Mouse (Mus musculus) c-Kit-negative CD71-positive TER-119-positive erythroid progenitor cells, embryonic 14.5 days (primary cell): ENCODE data around the gene Gm9046.
"Not testable (repeated sequence)": the region's sequence is repeated elsewhere in the genome, so short reads cannot be mapped to it uniquely, and the experiment has no call there.

ENCODE experiments used
- DNase-seq: peaks from one replicate; pipeline ENCODE4 v3.0.0-alpha.2; 2013; ENCODE audit warnings: low read depth, low spot score

Gene Gm9046

DNA sequence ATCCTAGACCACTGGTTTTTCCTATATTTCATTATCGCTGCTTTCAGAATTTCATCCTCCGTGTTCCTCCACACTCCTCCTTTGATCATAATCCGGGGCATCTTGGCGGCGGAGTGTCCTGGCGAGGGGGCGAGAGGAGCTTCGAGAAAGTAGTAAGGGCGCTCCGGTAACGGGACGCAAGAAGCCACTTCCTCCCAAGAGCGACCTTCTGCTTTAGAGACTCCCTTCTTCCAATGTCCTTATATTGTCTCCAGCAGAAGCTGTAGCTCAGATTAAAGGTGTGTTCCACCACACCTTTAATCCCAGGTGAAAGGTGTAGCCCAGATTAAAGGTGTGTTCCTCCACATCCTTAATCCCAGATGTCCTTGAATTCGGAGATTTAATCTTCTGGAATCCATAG lies at the start of gene Gm9046:
TSS of gene Gm9046 (minus strand) at position 101 of the 400 bp plus-strand sequence.
- not testable (repeated sequence) for DNase-seq

GRCm38 (mm10) chr10:118370443-118370842 lies 27.4 kb upstream of the Gm9046 start:
- peak; percentile 20 for DNase-seq

DNA sequence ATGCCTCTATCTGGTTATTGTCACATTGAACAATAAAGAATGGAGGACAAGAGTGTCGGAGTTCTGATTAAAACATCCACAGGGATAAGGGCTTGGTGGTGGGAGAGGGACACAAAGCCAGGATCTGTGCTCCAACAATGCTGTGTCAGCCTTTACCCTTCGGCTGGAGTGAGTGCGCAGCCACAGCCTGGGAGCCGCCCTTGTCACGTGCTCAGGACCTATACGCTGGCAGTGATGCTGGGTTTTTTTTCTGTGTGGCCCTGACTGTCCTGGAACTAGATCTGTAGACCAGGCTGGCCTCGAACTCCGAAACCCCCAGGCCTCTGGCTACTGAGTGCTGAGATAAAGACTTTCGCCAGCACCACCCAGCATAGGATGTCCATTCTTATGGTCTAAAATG lies 26.5 kb upstream of the Gm9046 start:
- DNase-seq = no peak

DNA sequence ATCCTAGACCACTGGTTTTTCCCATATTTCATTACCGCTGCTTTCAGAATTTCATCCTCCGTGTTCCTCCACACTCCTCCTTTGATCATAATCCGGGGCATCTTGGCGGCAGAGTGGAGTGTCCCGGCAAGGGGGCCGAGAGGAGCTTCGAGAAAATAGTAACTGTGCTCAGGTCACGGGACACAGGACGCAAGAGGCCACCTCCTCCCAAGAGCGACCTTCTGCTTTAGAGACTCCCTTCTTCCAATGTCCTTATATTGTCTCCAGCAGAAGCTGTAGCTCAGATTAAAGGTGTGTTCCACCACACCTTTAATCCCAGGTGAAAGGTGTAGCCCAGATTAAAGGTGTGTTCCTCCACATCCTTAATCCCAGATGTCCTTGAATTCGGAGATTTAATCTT lies 10.9 kb upstream of the Gm9046 start, which contains the start of gene Gm9049:
TSS of gene Gm9049 (minus strand) at position 101 of the 400 bp plus-strand sequence.
- DNase-seq = not testable (repeated sequence)

- not testable (repeated sequence) for DNase-seq
Measured at GRCm38 (mm10) chr10:118348579-118348978, 5.5 kb upstream of the Gm9046 start, which contains the start of gene Gm9048. TSS of gene Gm9048 (minus strand) at chr10:118348679.

DNA sequence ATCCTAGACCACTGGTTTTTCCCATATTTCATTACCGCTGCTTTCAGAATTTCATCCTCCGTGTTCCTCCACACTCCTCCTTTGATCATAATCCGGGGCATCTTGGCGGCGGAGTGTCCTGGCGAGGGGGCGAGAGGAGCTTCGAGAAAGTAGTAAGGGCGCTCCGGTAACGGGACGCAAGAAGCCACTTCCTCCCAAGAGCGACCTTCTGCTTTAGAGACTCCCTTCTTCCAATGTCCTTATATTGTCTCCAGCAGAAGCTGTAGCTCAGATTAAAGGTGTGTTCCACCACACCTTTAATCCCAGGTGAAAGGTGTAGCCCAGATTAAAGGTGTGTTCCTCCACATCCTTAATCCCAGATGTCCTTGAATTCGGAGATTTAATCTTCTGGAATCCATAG lies 5.3 kb downstream of the Gm9046 start, which contains the start of gene Gm9045:
TSS of gene Gm9045 (minus strand) at position 101 of the 400 bp plus-strand sequence.
- DNase-seq = not testable (repeated sequence)

GRCm38 (mm10) chr10:118332308-118332707 lies 10.7 kb downstream of the Gm9046 start, which contains the start of gene Gm9044:
TSS of gene Gm9044 (minus strand) at chr10:118332408.
- not testable (repeated sequence) for DNase-seq

GRCm38 (mm10) chr10:118326869-118327268 lies 16.2 kb downstream of the Gm9046 start, which contains the start of gene Gm9040:
TSS of gene Gm9040 (minus strand) at chr10:118326969.
- not testable (repeated sequence) for DNase-seq

DNA sequence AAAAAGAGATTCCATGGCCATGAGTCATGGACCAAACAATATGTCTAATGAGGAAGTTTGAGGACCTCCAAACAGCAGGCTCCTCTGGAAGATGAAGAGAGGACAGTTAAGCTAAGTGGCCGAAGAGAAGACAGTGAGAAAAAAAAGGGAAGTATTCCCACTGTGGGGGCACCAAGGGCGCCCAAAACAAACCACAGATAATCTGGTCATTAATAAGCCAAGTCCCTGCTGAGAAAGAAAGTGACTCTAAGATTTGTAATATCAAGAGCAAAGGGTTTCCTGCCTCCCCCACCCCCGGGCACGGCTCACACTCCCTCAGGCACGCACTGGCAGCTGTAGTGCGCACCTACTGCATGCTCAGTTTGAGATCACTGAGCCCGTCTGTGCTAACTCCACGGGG lies 24.0 kb downstream of the Gm9046 start:
- no peak for DNase-seq

GRCm38 (mm10) chr10:118302133-118302532 lies 40.9 kb downstream of the Gm9046 start:
- not testable (repeated sequence) for DNase-seq

DNA sequence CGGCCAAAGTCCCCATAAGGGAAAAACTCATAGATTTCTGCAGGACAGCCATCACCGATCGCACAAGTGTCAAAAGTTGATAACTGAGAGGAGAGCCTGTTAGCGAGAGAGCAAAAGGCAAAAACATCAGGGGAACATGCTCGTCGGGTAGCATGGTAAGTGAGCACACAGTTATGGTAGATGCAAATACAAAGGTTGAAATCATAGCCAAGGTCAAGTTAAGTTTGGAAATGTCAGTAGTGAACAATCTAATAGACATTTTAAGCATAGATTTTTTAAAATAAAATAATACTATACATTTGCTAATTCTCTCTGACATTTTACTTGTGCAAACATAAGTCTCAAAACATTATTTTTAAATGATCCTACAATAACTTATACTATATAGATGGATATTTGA lies 48.1 kb downstream of the Gm9046 start, which contains the start of gene Iltifb:
TSS of gene Iltifb (minus strand) at position 101 of the 400 bp plus-strand sequence.
- no peak for DNase-seq
